Mouse (Mus musculus) testis, adult 2 months (tissue): ENCODE measurements around the gene St3gal3. TPM values are rescaled to one million over a fixed set of nuclear protein-coding genes. Genes with fewer than 3 reads are reported as not detected.

Experiments used
- H3K27ac ChIP-seq: fragments of 200-500 bp; 2 replicates; pipeline ENCODE4 v1.5.1; 2012; ENCODE audit warnings: low read depth, low read length; ENCODE audit not compliant: control insufficient read depth, insufficient read depth
- H3K27me3 ChIP-seq: fragments of 200-500 bp; 2 replicates; pipeline ENCODE4 v1.6.1; 2012; ENCODE audit warnings: mild to moderate bottlenecking, low read length, moderate library complexity; ENCODE audit not compliant: control insufficient read depth, insufficient read depth
- H3K36me3 ChIP-seq: fragments of 200-500 bp; 2 replicates; pipeline ENCODE4 v1.6.1; 2012; ENCODE audit warnings: mild to moderate bottlenecking, low read length; ENCODE audit not compliant: control insufficient read depth, insufficient read depth
- H3K4me1 ChIP-seq: fragments of 200-500 bp; 2 replicates; pipeline ENCODE4 v1.6.1; 2012; ENCODE audit warnings: low read length; ENCODE audit not compliant: control insufficient read depth, insufficient read depth
- H3K4me3 ChIP-seq: fragments of 200-500 bp; 2 replicates; pipeline ENCODE4 v1.5.1; 2012; ENCODE audit warnings: low read depth, mild to moderate bottlenecking, low read length, moderate library complexity, mixed read lengths; ENCODE audit not compliant: control insufficient read depth
- CTCF ChIP-seq: fragments of 200-500 bp; IDR thresholded peaks from 2 replicates; pipeline ENCODE4 v1.5.1; 2012; ENCODE audit warnings: low read depth, mild to moderate bottlenecking, inconsistent platforms, low read length, moderate library complexity; ENCODE audit not compliant: control insufficient read depth, insufficient read depth, insufficient replicate concordance
- POLR2A ChIP-seq: fragments of 200-500 bp; IDR thresholded peaks from 2 replicates; pipeline ENCODE4 v1.6.1; 2012; ENCODE audit warnings: low read depth, mild to moderate bottlenecking, inconsistent platforms, low read length, moderate library complexity; ENCODE audit not compliant: control insufficient read depth
- polyA plus RNA-seq: library from polyadenylated mRNA; depleted of rRNA; stranded (reverse); fragments of >200 nt; gene quantifications from 2 replicates; pipeline ENCODE4 v1.2.3, GENCODE M21; 2012

The St3gal3 gene
- polyA plus RNA-seq, 1 experiment: 3.4 TPM

- TF ChIP-seq CTCF: no peak
- no peak for TF ChIP-seq POLR2A
- H3K36me3 ChIP-seq: no peaks in the 10 kb centered on the region
- H3K27me3 ChIP-seq: no peaks in the 10 kb centered on the region
- H3K27ac ChIP-seq: no peak overlapping the region
- no peak overlapping the region for H3K4me3 ChIP-seq
- peaks cover 11% of the 10 kb centered on the region for H3K4me1 ChIP-seq
Measured at GRCm38 (mm10) chr4:117934081-117934480, 200.6 kb downstream of the St3gal3 start.

- Histone ChIP-seq H3K36me3 (no peaks in the 10 kb centered on the region), H3K4me3 (no peak overlapping the region), H3K27me3 (no peaks in the 10 kb centered on the region), H3K27ac (no peak overlapping the region), H3K4me1 (peaks cover 15% of the 10 kb centered on the region)
- TF ChIP-seq CTCF (no peak), POLR2A (no peak)
Measured at GRCm38 (mm10) chr4:117933248-117933647, 201.5 kb downstream of the St3gal3 start.

GRCm38 (mm10) chr4:117929391-117929881 lies 205.3 kb downstream of the St3gal3 start, which contains the start of gene Artn:
Artn (minus strand) TSS chr4:117929763.
- no peaks in the 10 kb centered on the region for H3K27me3 ChIP-seq
- H3K36me3 ChIP-seq: no peaks in the 10 kb centered on the region
- H3K27ac ChIP-seq: no peak within 1 kb of the TSS
- peak within 1 kb of the TSS; percentile 60 for H3K4me3 ChIP-seq
- no peak for TF ChIP-seq CTCF
- no peak for TF ChIP-seq POLR2A
- peaks cover 30% of the 10 kb centered on the region for H3K4me1 ChIP-seq

- TF ChIP-seq CTCF (peak; percentile 27; the same call in 1 of the 2 replicates), POLR2A (no peak)
- Histone ChIP-seq H3K4me3 (peak overlapping the region; percentile 60), H3K27ac (no peak overlapping the region), H3K4me1 (peaks cover 30% of the 10 kb centered on the region), H3K36me3 (no peaks in the 10 kb centered on the region), H3K27me3 (no peaks in the 10 kb centered on the region)
Measured at GRCm38 (mm10) chr4:117928699-117929241, 205.9 kb downstream of the St3gal3 start.

- Histone ChIP-seq H3K36me3 (no peaks in the 10 kb centered on the region), H3K4me1 (peaks cover 30% of the 10 kb centered on the region), H3K4me3 (peak overlapping the region; percentile 60), H3K27ac (no peak overlapping the region), H3K27me3 (no peaks in the 10 kb centered on the region)
- TF ChIP-seq POLR2A (no peak), CTCF (peak; percentile 84)
Measured at GRCm38 (mm10) chr4:117928234-117928633, 206.5 kb downstream of the St3gal3 start.

- TF ChIP-seq POLR2A (no peak), CTCF (no peak)
- Histone ChIP-seq H3K27me3 (no peaks in the 10 kb centered on the region), H3K27ac (no peak overlapping the region), H3K4me3 (peak overlapping the region; percentile 60), H3K4me1 (peaks cover 30% of the 10 kb centered on the region), H3K36me3 (no peaks in the 10 kb centered on the region)
Measured at GRCm38 (mm10) chr4:117926545-117927482, 207.9 kb downstream of the St3gal3 start.

GRCm38 (mm10) chr4:117924916-117925315 lies 209.8 kb downstream of the St3gal3 start:
- Histone ChIP-seq H3K4me1 (peaks cover 26% of the 10 kb centered on the region), H3K36me3 (no peaks in the 10 kb centered on the region), H3K27ac (no peak overlapping the region), H3K4me3 (no peak overlapping the region), H3K27me3 (no peaks in the 10 kb centered on the region)
- TF ChIP-seq CTCF (no peak), POLR2A (no peak)
